Mouse (Mus musculus) midbrain, embryonic 16.5 days (tissue): Measurements from ENCODE around the gene Gjc2. TPM values are rescaled to one million over a fixed set of nuclear protein-coding genes. Genes with fewer than 3 reads are reported as not detected.

Experiments used
- ATAC-seq: fragments of 200-750 bp; cut with Nextera tagmentation; 2 replicates; pipeline ENCODE4 v1.8.0; 2017; ENCODE audit warnings: moderate TSS enrichment
- H3K27ac ChIP-seq: fragments of 300-500 bp; sonication (generic); 2 replicates; pipeline ENCODE4 v1.5.1; 2014; ENCODE audit warnings: mild to moderate bottlenecking, low read length, mixed read lengths
- H3K27me3 ChIP-seq: fragments of 300-500 bp; sonication (generic); 2 replicates; pipeline ENCODE4 v1.6.1; 2014; ENCODE audit warnings: low read depth, low read length, mixed read lengths; ENCODE audit not compliant: control insufficient read depth, insufficient read depth
- H3K36me3 ChIP-seq: fragments of 300-500 bp; sonication (generic); 2 replicates; pipeline ENCODE4 v1.6.1; 2014; ENCODE audit warnings: mild to moderate bottlenecking, low read length, moderate library complexity, mixed read lengths; ENCODE audit not compliant: control insufficient read depth, insufficient read depth
- H3K4me1 ChIP-seq: fragments of 300-500 bp; sonication (generic); 2 replicates; pipeline ENCODE4 v1.6.1; 2014; ENCODE audit warnings: mild to moderate bottlenecking, low read length, mixed read lengths; ENCODE audit not compliant: control insufficient read depth, insufficient read depth
- H3K4me2 ChIP-seq: fragments of 300-500 bp; sonication (generic); 2 replicates; pipeline ENCODE4 v1.6.1; 2014; ENCODE audit warnings: mild to moderate bottlenecking, low read length, mixed read lengths
- H3K4me3 ChIP-seq: fragments of 300-500 bp; sonication (generic); 2 replicates; pipeline ENCODE4 v1.5.1; 2014; ENCODE audit warnings: low read depth, mild to moderate bottlenecking, low read length, moderate library complexity, mixed read lengths
- H3K9ac ChIP-seq: fragments of 300-500 bp; sonication (generic); 2 replicates; pipeline ENCODE4 v1.6.1; 2014; ENCODE audit warnings: low read depth, low read length, mixed read lengths
- H3K9me3 ChIP-seq: fragments of 300-500 bp; sonication (generic); replicated peaks from 2 replicates; pipeline ENCODE4 v1.6.1; 2014; ENCODE audit warnings: mild to moderate bottlenecking, low read length, mixed read lengths; ENCODE audit not compliant: control insufficient read depth, poor library complexity, severe bottlenecking
- WGBS: fragments of 180-500 bp; shearing (Covaris S2); extraction: QIAGEN DNeasy Blood & Tissue Kit; methylation state at CpG from one replicate; pipeline ENCODE4 v1.1.7; 2014; 5-methylcytosine and 5-hydroxymethylcytosine counted together
- polyA plus RNA-seq: library from polyadenylated mRNA; unstranded; fragments of >200 nt; fragmentation: Nextera tagmentation; extraction: Ambion mirVana; gene quantifications from 2 replicates; pipeline ENCODE4 v1.2.1, GENCODE M21; 2015

Gene Gjc2
- polyA plus RNA-seq, 1 experiment from 2014 or later = 0.30 TPM

GRCm38 (mm10) chr11:59169807-59170206 is 13.2 kb downstream of the Gjc2 start:
- Histone ChIP-seq H3K27me3 (peaks cover 6% of the 10 kb centered on the region), H3K9ac (no peak overlapping the region), H3K9me3 (no peaks in the 10 kb centered on the region), H3K27ac (no peak overlapping the region), H3K4me3 (no peak overlapping the region), H3K36me3 (no peaks in the 10 kb centered on the region), H3K4me1 (no peaks in the 10 kb centered on the region), H3K4me2 (no peak overlapping the region)
- WGBS = 74% methylated on average over 3 of the region's 3 CpGs
- ATAC-seq = no peak

- H3K27me3 ChIP-seq = no peaks in the 10 kb centered on the region; the same call in 1 of the 2 replicates
- no peak overlapping the region for H3K4me2 ChIP-seq
- no peak for ATAC-seq
- no peak overlapping the region for H3K4me3 ChIP-seq
- no peaks in the 10 kb centered on the region for H3K36me3 ChIP-seq
- H3K9me3 ChIP-seq = no peaks in the 10 kb centered on the region
- peaks cover 14% of the 10 kb centered on the region for H3K4me1 ChIP-seq
- no peak overlapping the region for H3K27ac ChIP-seq
- no peak overlapping the region for H3K9ac ChIP-seq
- WGBS = 35% methylated on average over 2 of the region's 2 CpGs
Observed at GRCm38 (mm10) chr11:59165616-59166241, 17.3 kb downstream of the Gjc2 start.

- no peak overlapping the region for H3K4me3 ChIP-seq
- H3K4me1 ChIP-seq = peaks cover 14% of the 10 kb centered on the region
- H3K36me3 ChIP-seq = no peaks in the 10 kb centered on the region
- 89% methylated on average over 9 of the region's 9 CpGs for WGBS
- H3K9me3 ChIP-seq = no peaks in the 10 kb centered on the region
- peak overlapping the region; percentile 68; the same call in 1 of the 2 replicates for H3K4me2 ChIP-seq
- no peak for ATAC-seq
- no peaks in the 10 kb centered on the region; the same call in 1 of the 2 replicates for H3K27me3 ChIP-seq
- H3K9ac ChIP-seq = no peak overlapping the region
- H3K27ac ChIP-seq = no peak overlapping the region
Observed at GRCm38 (mm10) chr11:59164384-59164783, 18.6 kb downstream of the Gjc2 start.

- H3K9ac ChIP-seq = peak within 1 kb of the TSS; percentile 95
- peak within 1 kb of the TSS; percentile 85 for H3K4me2 ChIP-seq
- peak within 1 kb of the TSS; percentile 100 for H3K27ac ChIP-seq
- no peaks in the 10 kb centered on the region; the same call in 1 of the 2 replicates for H3K27me3 ChIP-seq
- peak within 1 kb of the TSS; percentile 82 for H3K4me3 ChIP-seq
- ATAC-seq = peak; percentile 99
- peaks cover 14% of the 10 kb centered on the region for H3K4me1 ChIP-seq
- 4% methylated on average over 53 of the region's 68 CpGs for WGBS
- no peaks in the 10 kb centered on the region for H3K9me3 ChIP-seq
- no peaks in the 10 kb centered on the region; the same call in 1 of the 2 replicates for H3K36me3 ChIP-seq
Observed at GRCm38 (mm10) chr11:59163255-59164236, 19.5 kb downstream of the Gjc2 start, which contains the start of gene Iba57. Iba57 (minus strand) TSS chr11:59163739.

GRCm38 (mm10) chr11:59162443-59163254 is 20.4 kb downstream of the Gjc2 start:
- H3K4me1 ChIP-seq = peaks cover 14% of the 10 kb centered on the region
- no peaks in the 10 kb centered on the region; the same call in 1 of the 2 replicates for H3K27me3 ChIP-seq
- H3K9ac ChIP-seq = peak overlapping the region; percentile 66
- peak; percentile 0 for ATAC-seq
- H3K4me2 ChIP-seq = peak overlapping the region; percentile 85
- H3K27ac ChIP-seq = peak overlapping the region; percentile 100
- no peaks in the 10 kb centered on the region for H3K9me3 ChIP-seq
- peak overlapping the region; percentile 82 for H3K4me3 ChIP-seq
- 56% methylated on average over 9 of the region's 9 CpGs for WGBS
- H3K36me3 ChIP-seq = no peaks in the 10 kb centered on the region; the same call in 1 of the 2 replicates

GRCm38 (mm10) chr11:59161398-59161797 is 21.6 kb downstream of the Gjc2 start:
- 87% methylated on average over 5 of the region's 5 CpGs for WGBS
- Histone ChIP-seq H3K9me3 (no peaks in the 10 kb centered on the region), H3K4me3 (no peak overlapping the region), H3K27me3 (no peaks in the 10 kb centered on the region), H3K4me2 (no peak overlapping the region), H3K9ac (no peak overlapping the region), H3K4me1 (peaks cover 14% of the 10 kb centered on the region), H3K36me3 (no peaks in the 10 kb centered on the region; the same call in 1 of the 2 replicates), H3K27ac (no peak overlapping the region)
- no peak for ATAC-seq

GRCm38 (mm10) chr11:59159558-59159957 is 23.5 kb downstream of the Gjc2 start:
- Histone ChIP-seq H3K27ac (no peak overlapping the region), H3K27me3 (no peaks in the 10 kb centered on the region), H3K4me1 (peaks cover 14% of the 10 kb centered on the region), H3K4me3 (no peak overlapping the region), H3K9ac (no peak overlapping the region), H3K9me3 (no peaks in the 10 kb centered on the region), H3K36me3 (peaks cover 4% of the 10 kb centered on the region; the same call in 1 of the 2 replicates), H3K4me2 (no peak overlapping the region)
- ATAC-seq = no peak
- WGBS = 92% methylated on average over 4 of the region's 4 CpGs

- Histone ChIP-seq H3K4me1 (peaks cover 11% of the 10 kb centered on the region), H3K4me2 (no peak overlapping the region), H3K27me3 (no peaks in the 10 kb centered on the region), H3K4me3 (no peak overlapping the region), H3K27ac (no peak overlapping the region), H3K9ac (no peak overlapping the region), H3K9me3 (no peaks in the 10 kb centered on the region), H3K36me3 (peaks cover 4% of the 10 kb centered on the region; the same call in 1 of the 2 replicates)
- 90% methylated on average over 13 of the region's 13 CpGs for WGBS
- no peak for ATAC-seq
Observed at GRCm38 (mm10) chr11:59159099-59159498, 23.9 kb downstream of the Gjc2 start.
